Mouse (Mus musculus) sigmoid colon, adult 10 weeks (tissue): ENCODE measurements around the gene Ddb2. TPM values are rescaled to one million over a fixed set of nuclear protein-coding genes. Genes with fewer than 3 reads are reported as not detected.

Source experiments
- polyA plus RNA-seq: library from polyadenylated mRNA; stranded (reverse); fragments of 350-450 nt; fragmentation: Illumina TruSeq; extraction: RNeasy Lipid Tissue Mini Kit (QIAGEN cat#74804); gene quantifications from one replicate; pipeline ENCODE4 v1.2.3, GENCODE M21; 2014; ENCODE audit warnings: low read depth, low replicate concordance

Gene Ddb2
- polyA plus RNA-seq, result 31.4 TPM

DNA sequence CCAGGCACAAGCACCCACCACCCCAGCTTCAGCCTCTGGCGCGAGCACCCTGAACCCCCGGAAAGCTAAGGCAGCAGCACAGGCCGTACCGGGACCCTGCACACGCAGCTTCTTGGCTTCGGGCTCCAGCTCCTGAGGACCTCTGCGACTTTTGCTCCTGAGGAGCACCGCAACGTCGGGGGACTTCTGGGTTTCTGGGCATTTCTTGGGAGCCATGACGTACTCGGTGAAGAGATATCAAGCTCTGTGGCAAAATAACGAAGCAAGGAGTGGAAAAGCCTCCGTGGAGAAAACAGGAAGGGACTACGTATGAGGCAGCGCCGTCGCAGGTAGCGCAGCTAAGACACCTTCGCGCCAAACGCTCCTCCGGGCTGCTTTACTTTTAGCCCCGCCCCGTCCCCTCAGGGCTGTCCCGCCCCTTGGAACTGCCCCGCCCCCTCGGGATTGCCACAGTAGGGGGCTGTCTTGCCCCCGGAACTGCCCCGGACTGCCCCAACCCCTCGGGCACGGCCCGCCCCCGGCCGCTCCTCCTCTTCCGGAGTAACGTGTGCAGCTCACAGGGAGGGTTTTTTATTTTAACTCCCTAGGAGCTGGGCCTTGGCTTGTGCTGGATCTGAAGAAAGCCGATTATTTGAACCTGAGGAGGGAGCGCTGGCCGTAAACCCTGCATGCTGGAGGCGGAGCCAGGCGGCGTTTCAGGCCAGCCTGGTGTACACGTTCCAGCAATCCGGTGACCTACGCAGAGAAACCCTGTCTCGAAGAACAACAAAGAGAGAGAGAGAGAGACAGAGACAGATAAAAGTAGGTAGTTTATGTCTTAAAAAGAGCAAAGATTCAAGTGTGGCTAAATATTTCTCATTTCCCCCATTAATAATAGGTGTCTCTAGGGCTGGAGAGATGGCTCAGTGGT lies at the start of gene Ddb2:
Gene Ddb2 (minus strand): TSS at position 382 of the 910 bp plus-strand sequence.

DNA sequence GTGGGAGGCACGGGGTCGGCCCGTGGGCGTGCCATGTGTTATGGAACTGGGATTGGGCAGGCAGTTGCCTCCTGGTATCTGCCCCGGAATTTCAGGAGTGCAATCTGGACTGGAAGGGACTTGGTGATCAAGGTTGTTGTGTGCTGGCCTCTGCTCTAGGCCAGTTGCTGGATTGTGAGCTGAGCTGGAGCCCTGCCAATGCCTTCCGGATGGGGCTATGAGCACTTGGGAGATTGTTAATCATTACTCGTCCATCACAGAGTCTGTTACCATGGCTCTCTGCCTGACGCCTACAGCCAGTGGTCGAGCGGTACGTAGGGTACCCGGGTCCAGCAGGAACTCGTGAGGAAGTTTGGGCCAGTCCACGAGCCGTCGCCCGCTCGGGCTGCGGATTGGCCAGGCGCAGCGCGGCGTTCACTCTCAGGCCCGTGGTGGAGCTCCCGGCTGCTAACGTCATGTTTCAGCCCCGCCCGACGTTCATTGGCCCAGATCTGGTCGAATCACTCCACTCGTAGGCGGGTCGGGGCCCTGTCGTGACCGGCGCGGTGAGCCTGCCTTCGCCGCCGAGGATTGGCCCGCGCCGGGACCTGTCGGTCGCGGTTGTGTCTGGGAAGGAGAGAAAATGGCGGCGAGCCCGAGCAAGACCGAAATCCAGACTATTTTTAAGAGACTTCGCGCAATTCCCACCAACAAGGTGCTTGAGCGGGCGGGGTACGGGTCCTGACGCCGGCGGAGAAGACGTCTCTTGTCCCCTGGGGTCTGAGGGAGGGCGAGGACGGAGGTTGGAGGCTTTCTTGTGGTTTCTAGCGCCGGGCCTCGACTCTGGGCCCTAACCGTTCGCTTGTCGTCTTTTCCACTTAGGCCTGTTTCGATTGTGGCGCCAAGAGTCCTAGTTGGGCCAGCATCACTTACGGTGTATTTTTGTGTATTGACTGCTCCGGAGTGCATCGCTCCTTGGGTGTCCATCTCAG lies 28.2 kb upstream of the Ddb2 start, which contains the start of gene Arfgap2:
Gene Arfgap2 (plus strand): TSS at position 264 of the 971 bp plus-strand sequence.

DNA sequence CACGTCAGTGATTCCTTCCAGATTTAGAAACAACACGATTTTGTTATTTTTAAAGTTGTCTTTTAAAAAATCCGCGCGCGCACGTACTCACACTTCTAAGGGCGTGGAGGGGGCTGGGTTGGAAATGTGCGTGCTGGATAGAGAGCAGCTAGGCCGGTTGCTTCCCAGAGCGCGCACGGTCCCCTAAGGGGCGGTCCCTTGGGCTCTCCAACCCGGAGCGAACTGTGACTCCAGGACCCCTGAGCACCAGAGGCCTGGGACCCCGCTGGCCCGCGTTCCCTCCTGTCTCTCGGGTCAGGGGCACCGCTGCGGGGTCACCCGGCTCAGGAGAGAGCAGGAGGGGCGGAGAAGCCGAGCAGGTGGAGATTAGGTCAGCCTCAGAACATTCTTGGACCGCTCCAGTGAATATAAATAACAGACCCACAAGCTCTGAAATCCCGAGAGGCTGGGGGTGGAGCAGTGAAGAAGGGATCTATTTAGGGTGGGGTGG lies 18.9 kb upstream of the Ddb2 start, which contains the start of gene Pacsin3:
Gene Pacsin3 (plus strand): TSS at position 294 of the 490 bp plus-strand sequence.

DNA sequence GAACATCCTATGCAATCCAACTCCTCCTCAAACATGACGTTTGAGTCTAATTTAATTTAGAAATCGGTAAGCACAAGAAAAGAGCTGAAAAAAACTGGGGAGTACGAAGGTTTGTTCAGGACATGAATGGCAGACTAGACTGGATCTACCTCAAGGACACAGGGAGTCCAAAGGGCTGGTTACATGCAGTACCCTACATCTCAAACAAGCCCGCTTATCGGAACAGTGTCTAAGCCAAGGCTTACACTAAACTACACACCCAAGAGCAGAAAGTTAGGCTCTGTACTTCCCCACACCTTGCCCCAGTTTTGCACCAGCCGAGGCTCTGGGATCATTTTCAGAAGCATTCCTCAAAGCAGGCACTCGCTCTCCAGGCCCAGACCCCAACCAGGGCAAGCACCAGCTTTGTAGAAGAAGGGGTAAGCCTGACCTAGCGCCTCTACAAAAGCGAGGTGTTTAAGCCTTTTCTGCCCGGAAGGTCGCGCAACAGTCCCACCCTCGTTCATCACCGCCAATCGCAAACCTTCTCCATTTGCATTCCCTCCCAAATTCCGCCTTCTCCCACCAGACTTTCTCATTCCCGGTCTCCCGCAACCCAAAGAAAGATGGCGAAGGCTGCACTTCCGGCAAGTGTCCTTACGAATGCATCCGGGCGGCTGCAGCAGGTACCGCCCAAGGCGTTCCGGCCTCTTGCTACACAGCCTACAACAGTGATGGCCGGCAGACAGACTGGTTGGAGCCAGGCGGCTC lies 34.4 kb downstream of the Ddb2 start, which contains the start of the genes Nr1h3 and Acp2:
Gene Nr1h3 (minus strand): TSS at position 613 of the 750 bp plus-strand sequence.
Gene Acp2 (plus strand): TSS at position 664 of the 750 bp plus-strand sequence.

DNA sequence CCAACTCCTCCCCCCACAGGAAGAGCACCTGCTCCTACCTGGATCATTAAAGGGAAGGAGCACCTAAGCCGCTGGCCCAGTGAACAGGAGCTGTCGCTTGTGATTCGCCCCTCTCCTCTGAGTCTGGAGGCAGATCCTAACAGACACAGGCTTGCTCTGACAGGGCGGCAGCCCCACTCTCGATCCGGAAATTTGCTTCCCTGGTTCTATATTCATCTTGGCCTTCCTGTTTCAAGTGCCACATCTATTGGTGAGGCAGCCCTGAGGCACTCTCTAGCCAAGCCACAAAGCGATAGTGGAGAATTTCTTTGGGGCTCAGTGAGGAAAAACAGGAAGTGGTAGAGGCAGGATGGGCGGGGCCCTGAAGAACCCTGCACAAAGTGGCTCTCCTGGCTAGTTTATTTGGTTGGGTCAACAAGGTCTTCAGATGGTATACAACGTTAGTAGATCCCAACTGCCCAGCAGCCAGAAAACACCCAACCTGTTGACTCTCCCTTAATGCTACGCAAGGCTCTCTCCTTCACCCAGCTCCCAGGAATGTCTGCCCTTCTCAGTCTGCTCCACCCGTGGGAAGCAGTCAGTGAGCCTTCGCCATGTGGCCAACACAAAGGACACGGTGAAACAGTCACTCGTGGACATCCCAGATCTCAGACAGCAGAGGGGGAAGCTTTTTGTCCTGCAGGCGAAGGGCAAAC lies 52.9 kb downstream of the Ddb2 start, which contains the start of gene Madd:
Gene Madd (minus strand): TSS at position 127 of the 695 bp plus-strand sequence.

Other genes with a start within 250 kb of the Ddb2 start
- not detected for gene Rapsn, start 201.4 kb downstream of the Ddb2 start, polyA plus RNA-seq
- gene Psmc3, start 183.0 kb downstream of the Ddb2 start, polyA plus RNA-seq, result 116 TPM
- gene Slc39a13, start 166.6 kb downstream of the Ddb2 start, polyA plus RNA-seq, result 5.2 TPM
- 3.0 TPM for gene Spi1, start 154.6 kb downstream of the Ddb2 start, polyA plus RNA-seq
- not detected for gene Mybpc3, start 118.8 kb downstream of the Ddb2 start, polyA plus RNA-seq
- gene Madd, start 53.1 kb downstream of the Ddb2 start, polyA plus RNA-seq, result 7.9 TPM
- gene Nr1h3, start 34.1 kb downstream of the Ddb2 start, polyA plus RNA-seq, result 0.44 TPM
- gene Acp2, start 34.1 kb downstream of the Ddb2 start, polyA plus RNA-seq, result 35.7 TPM
- 0.95 TPM for gene Pacsin3, start 19.0 kb upstream of the Ddb2 start, polyA plus RNA-seq
- 14.1 TPM for gene Arfgap2, start 28.0 kb upstream of the Ddb2 start, polyA plus RNA-seq
- 5.9 TPM for gene 1110051M20Rik, start 207.7 kb upstream of the Ddb2 start, polyA plus RNA-seq
- 5.1 TPM for gene Lrp4, start 220.5 kb upstream of the Ddb2 start, polyA plus RNA-seq